Mouse (Mus musculus) large intestine, adult 2 months (tissue): ENCODE results near the gene Cdk14. TPM values are rescaled to one million over a fixed set of nuclear protein-coding genes. Genes with fewer than 3 reads are reported as not detected.

Source experiments
- DNase-seq: peaks from one replicate; pipeline ENCODE4 v3.0.0-alpha.2; 2012; ENCODE audit warnings: low read depth, low spot score
- WGBS: fragments of 180-500 bp; shearing (Covaris S2); methylation state at CpG from one replicate; pipeline ENCODE4 v1.1.7; 2018; 5-methylcytosine and 5-hydroxymethylcytosine counted together
- polyA plus RNA-seq: library from polyadenylated mRNA; depleted of rRNA; stranded (reverse); fragments of >200 nt; gene quantifications from 2 replicates; pipeline ENCODE4 v1.2.3, GENCODE M21; 2012

Cdk14 gene
- polyA plus RNA-seq, 1 experiment, result 0.89 TPM

DNA sequence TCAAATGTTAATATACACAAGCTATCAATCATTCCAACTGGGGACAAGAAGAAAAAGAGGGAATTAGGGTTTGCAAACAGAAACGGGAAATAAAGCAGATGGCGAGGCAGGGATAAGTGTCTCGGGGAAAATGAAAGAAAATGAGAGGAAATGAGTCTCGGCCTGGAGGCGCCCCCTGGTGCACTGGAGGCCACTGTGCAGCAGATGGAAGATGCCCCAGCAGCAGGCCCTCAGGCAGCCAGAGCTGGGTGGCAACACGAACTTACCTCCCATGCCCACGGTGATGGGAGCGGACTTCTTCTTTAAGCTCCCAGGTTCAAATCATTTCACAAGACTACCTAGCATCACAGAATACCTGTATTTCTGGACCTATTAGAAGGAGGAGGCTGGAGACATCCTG lies 97.4 kb downstream of the Cdk14 start:
- DNase-seq, result no peak
- 92% methylated on average over 8 of the region's 8 CpGs for WGBS

GRCm38 (mm10) chr5:5320506-5321181 lies 99.5 kb downstream of the Cdk14 start:
- 35% methylated on average over 2 of the region's 2 CpGs for WGBS
- no peak for DNase-seq

DNA sequence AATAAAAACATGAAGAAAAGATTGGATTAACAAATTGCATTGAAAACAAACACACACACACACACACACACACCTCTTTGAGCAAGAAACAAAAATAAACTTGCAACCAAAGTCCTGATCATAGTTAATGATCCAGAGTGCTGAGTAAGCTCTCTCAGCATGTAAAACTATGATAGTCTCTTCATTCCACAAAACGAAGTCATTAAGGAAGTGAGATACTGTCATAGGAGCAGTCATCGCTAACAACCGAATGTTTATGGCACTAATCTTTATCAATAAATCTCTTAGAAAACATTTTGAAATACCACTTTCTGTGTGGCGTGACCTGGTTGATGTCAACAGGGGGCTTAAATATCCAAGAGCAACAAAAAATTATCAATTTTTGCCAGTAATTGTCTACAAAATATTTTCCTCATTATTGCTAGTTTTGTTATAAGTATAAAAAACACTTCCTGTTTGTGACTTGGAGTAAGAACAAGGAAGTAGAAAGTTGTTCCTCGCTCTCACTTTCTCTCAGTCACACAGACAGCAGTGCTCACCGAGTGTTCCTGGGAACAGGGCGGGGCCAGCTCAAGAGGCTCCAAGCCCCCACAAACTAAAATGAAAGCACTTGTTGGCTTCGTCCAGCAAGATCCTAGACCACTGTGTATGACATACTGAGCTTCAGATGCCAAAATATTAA lies 100.1 kb downstream of the Cdk14 start:
- no peak for DNase-seq

GRCm38 (mm10) chr5:5314270-5314669 lies 105.8 kb downstream of the Cdk14 start:
- DNase-seq, result no peak
- WGBS, result 79% methylated on average over 6 of the region's 6 CpGs

More for the DNA sequence above, 100.1 kb downstream of the Cdk14 start:
- 23% methylated on average over 8 of the region's 8 CpGs for WGBS

GRCm38 (mm10) chr5:5313195-5313760 lies 106.8 kb downstream of the Cdk14 start:
- DNase-seq, result no peak
- 58% methylated on average over 9 of the region's 9 CpGs for WGBS

GRCm38 (mm10) chr5:5305286-5305685 lies 114.8 kb downstream of the Cdk14 start:
- DNase-seq, result no peak
- 89% methylated on average over 2 of the region's 2 CpGs for WGBS

- WGBS, result 91% methylated on average over 8 of the region's 8 CpGs
- no peak for DNase-seq
These were observed 116.9 kb downstream of the Cdk14 start for GRCm38 (mm10) chr5:5303102-5303670.

DNA sequence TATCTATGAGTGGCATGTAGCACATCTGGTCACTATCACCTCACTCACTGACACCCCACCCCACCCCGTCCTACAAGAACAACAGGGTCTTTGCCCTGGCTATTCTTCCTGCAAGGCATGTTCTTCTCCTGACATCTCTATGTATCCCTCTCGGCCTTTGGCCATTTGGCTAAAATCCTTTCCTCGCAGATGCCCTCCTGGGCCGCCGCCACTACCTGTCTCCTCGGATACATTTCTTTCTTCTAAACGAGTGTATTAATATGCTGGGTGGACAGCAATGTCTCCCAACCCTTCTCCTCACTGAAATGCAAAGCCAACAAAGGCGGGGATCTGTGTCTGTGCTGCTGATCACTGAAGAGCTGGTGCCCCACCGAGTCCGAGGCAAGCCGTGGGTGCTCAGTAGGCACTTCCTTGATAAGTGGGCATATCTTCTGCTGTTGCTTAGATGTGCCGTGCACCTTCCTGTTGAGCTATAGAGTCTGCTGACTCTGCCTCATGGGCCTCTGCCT lies 118.5 kb downstream of the Cdk14 start:
- no peak for DNase-seq
- 76% methylated on average over 12 of the region's 12 CpGs for WGBS

DNA sequence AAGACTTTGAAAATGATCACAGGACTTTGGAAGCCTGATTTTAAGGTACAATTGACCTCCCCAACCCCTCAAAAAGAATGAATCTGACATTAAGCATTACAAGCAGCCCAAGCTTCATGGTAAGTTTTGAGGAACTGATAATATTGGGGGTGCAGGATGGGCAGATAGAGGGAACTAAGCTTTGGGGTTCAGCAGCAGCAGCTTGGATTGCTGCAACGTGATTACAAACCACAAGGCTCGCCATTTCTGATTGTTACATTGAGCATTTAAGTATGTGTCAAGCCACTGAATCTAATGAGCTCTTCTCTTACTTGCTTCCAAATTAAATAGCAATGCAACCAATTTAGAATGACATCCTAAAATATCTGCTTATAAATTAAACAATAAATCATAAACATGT lies 119.1 kb downstream of the Cdk14 start:
- DNase-seq, result no peak
- WGBS, result 85% methylated on average over 2 of the region's 2 CpGs

GRCm38 (mm10) chr5:5300290-5300689 lies 119.8 kb downstream of the Cdk14 start:
- 39% methylated on average over 1 of the region's 1 CpGs for whole genome bisulfite sequencing
- no peak for DNase-seq

- 85% methylated on average over 7 of the region's 7 CpGs for WGBS
These were observed 122.9 kb downstream of the Cdk14 start for GRCm38 (mm10) chr5:5297222-5297621.

GRCm38 (mm10) chr5:5296773-5297172 lies 123.3 kb downstream of the Cdk14 start:
- DNase-seq, result no peak

More at GRCm38 (mm10) chr5:5297222-5297621, 122.9 kb downstream of the Cdk14 start:
- no peak for DNase-seq

GRCm38 (mm10) chr5:5292830-5293542 lies 127.1 kb downstream of the Cdk14 start:
- no peak for DNase-seq
- 53% methylated on average over 8 of the region's 8 CpGs for WGBS

DNA sequence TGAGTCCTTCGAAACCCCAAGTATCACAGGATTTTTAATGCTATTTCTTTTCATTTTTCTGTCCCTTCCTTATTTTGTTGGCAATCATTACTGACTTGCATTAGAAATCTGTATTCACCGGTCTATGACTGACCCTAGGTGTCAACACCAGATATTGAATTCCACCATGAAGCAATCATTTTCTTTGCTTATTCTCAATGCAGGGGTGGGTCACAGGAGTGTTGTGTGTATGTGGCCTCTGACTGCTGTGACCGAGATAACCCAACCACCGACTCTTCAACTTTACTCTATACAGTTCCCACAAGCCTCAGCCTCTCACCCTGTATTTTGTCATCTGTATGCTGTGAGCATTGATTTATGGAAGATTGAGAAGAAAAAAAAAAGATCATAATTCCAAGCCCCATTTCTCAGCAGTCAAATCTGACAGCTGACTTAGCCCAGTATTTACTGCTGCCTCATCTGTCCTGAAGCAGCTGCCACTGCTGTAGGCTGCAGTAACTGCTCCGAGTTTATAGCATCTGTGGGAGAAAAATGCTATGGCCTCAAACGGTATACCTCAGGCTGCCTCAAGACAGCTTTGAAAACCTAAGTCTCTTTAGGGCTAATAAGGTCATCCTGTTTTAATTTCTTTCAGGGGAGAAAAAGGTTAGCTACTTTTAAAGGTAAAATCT lies 128.7 kb downstream of the Cdk14 start:
- no peak for DNase-seq
- 65% methylated on average over 6 of the region's 6 CpGs for WGBS

- DNase-seq, result no peak
- WGBS, result 52% methylated on average over 4 of the region's 4 CpGs
These were observed 129.4 kb downstream of the Cdk14 start for GRCm38 (mm10) chr5:5290714-5291113.

DNA sequence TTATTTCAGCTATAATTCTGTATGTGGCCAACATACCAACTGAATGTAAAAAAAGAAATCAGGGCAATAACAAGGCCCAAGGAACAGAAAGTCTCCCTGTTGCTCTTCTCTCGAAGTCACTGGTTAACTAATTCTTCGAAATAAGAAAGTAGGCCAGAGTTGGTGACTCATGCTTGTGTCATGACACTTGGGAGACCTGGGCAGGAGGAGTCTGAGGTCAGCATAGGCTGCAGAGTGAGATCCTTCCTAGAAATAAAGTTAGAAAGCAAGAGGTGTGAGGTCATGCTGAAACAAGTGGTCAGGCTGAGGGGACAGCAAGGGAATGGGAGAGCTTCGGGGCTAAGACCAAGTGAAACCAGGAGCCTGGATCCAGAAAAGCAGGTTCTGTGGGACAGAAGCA lies 134.2 kb downstream of the Cdk14 start:
- 26% methylated on average over 3 of the region's 3 CpGs for WGBS
- DNase-seq, result no peak

DNA sequence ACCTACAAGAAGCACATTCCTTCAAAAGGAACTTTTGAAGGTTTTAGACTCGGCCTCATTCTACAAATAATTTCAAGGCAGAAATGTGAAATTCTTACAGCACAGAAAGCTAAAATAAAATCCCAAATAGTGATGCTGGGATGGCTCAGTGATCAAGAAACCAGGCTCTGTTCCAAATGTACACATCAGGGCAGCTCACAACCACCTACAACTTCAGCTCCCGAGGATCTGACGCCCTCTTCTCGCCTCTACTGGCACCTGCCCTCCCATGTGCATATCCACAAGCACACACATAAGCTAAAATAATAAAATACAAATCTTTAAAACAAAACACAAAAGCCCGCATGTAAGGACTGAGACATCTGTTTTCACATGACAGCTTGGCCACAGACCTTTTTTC lies 135.6 kb downstream of the Cdk14 start:
- no peak for DNase-seq
- 84% methylated on average over 5 of the region's 5 CpGs for WGBS

GRCm38 (mm10) chr5:5283756-5284430 lies 136.2 kb downstream of the Cdk14 start:
- 25% methylated on average over 6 of the region's 6 CpGs for WGBS
- DNase-seq, result no peak

GRCm38 (mm10) chr5:5282425-5282824 lies 137.7 kb downstream of the Cdk14 start:
- 74% methylated on average over 5 of the region's 5 CpGs for WGBS
- DNase-seq, result no peak
